In the genomic region with DNA sequence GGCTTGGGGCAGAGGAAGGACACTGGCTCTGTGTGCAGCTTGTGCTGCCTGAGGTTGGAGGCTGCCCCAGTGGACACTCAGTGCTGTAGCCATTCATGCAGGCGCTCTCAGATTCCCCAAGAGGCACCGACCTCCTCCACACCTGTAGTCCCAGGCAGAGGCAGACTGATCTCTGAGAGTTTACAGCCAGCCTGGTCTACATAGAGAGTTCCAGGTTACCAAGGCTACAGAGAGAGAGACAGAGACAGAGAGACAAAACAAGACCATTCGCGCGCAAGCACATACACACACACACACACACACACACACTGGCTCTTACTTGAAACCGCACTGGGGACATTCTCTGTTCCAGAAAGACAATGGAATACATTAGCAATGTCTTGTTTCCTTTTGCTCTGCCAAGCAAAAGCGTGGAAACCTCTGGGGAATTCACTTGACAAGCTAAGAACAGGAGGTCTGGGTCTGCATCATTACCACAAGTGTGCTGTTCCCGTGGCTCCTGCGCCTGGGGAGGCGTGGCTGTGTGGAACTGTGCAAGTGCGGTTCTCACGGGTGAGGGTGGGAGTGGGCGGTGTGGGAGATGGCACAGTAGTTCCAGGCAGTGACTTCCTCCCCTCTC, we compare ENCODE assay signal across 7 mouse cellular contexts. TPM values are rescaled to one million over a fixed set of nuclear protein-coding genes. Genes with fewer than 3 reads are reported as not detected.
DNase-seq lines count a peak whose midpoint lies in the region; ATAC-seq and TF ChIP-seq lines count a peak whose summit lies in the region.

No protein-coding gene starts in this region.

- no peak overlapping the region for H3K27ac ChIP-seq in heart, postnatal 0 days (ENCODE audit: low read depth)

- no peak for TF ChIP-seq EP300 in heart, postnatal 0 days (IDR thresholded peaks at IDR 0.05; ENCODE audit: low read depth)

- no peaks in the 10 kb centered on the region for H3K36me3 ChIP-seq in heart, postnatal 0 days (replicated peaks; ENCODE audit: control insufficient read depth, insufficient read depth, low read length)

- H3K9me3 ChIP-seq in heart, postnatal 0 days (replicated peaks; ENCODE audit: control insufficient read depth, low read length): no peaks in the 10 kb centered on the region

- no peak overlapping the region for H3K9ac ChIP-seq in heart, postnatal 0 days (replicated peaks; ENCODE audit: low read depth, low read length)

- H3K4me1 ChIP-seq in heart, postnatal 0 days (ENCODE audit: control insufficient read depth, insufficient read depth): no peaks in the 10 kb centered on the region

- no peak for TF ChIP-seq CTCF in heart, postnatal 0 days (IDR thresholded peaks at IDR 0.05; ENCODE audit: low read depth)

- H3K27me3 ChIP-seq in heart, postnatal 0 days (ENCODE audit: control insufficient read depth, insufficient read depth, low read length): peaks cover 2% of the 10 kb centered on the region

- 58% methylated on average over 13 of the region's 13 CpGs for WGBS in heart, postnatal 0 days

- peak overlapping the region; percentile 14; the same call in 1 of the 2 replicates for H3K4me2 ChIP-seq in heart, postnatal 0 days (ENCODE audit: low read depth, low read length)

- peak; percentile 56; the same call in 1 of the 2 replicates for ATAC-seq in heart, postnatal 0 days (ENCODE audit: insufficient read depth, low read depth)

- no peak overlapping the region for H3K4me3 ChIP-seq in heart, postnatal 0 days (ENCODE audit: low read depth, low read length)

- DNase-seq in 3134 (ENCODE audit: extremely low read depth, insufficient read length, low spot score): peak; percentile 30
- peak; percentile 39 for DNase-seq in 3T3-L1 (ENCODE audit: low read depth, low spot score)
- peak; percentile 71 for DNase-seq in heart, postnatal 0 days (ENCODE audit: low spot score)
- peak; percentile 17 to 27 for DNase-seq in layer of hippocampus, postnatal 14 days (ENCODE audit: low spot score in 2 of 2)
- DNase-seq in right cerebral cortex, postnatal 36 days (ENCODE audit: low spot score in 2 of 2): peak; percentile 36 to 38
- no peak for DNase-seq in gastrocnemius, adult 18-20 months (ENCODE audit: low spot score)
- DNase-seq in adrenal gland, adult 2 months: no peak

RNA-seq across cellular contexts. Expression of a gene that starts 5.2 kb away (rescaled TPM):
- total RNA-seq in heart, postnatal 0 days (2014; rRNA removed; ENCODE audit: low replicate concordance): 80.4 and 110 TPM in 2 replicates
- polyA plus RNA-seq in heart, postnatal 0 days (2015; fragmentation: Nextera tagmentation; extraction: Ambion mirVana): 81.6 and 84.0 TPM in 2 replicates
- total RNA-seq in layer of hippocampus, postnatal 14 days (2021): 10 to 100 TPM in 1 of 2 experiments, 1 to 10 TPM in 1; 9.0 to 15.0 TPM
- 10 to 100 TPM; 26.9 to 33.9 TPM for total RNA-seq in gastrocnemius, adult 18-20 months (2021)
- 10 to 100 TPM; 40.0 to 48.8 TPM for total RNA-seq in adrenal gland, adult 2 months (2021)
- 60.8 and 83.2 TPM in 2 replicates for polyA plus RNA-seq in adrenal gland, adult 2 months (2012; rRNA removed)

RNA-seq across cellular contexts. Expression of a gene that starts 38.5 kb away (rescaled TPM):
- 116 and 121 TPM in 2 replicates for total RNA-seq in heart, postnatal 0 days (2014; rRNA removed; ENCODE audit: low replicate concordance)
- 24.6 and 26.2 TPM in 2 replicates for polyA plus RNA-seq in heart, postnatal 0 days (2015; fragmentation: Nextera tagmentation; extraction: Ambion mirVana)
- 100 to 1,000 TPM; 128 to 133 TPM for total RNA-seq in layer of hippocampus, postnatal 14 days (2021)
- 10 to 100 TPM; 37.4 to 46.5 TPM for total RNA-seq in gastrocnemius, adult 18-20 months (2021)
- total RNA-seq in adrenal gland, adult 2 months (2021): 100 to 1,000 TPM; 123 to 167 TPM
- 128 and 179 TPM in 2 replicates for polyA plus RNA-seq in adrenal gland, adult 2 months (2012; rRNA removed)

RNA-seq across cellular contexts. Expression of a gene that starts 51.0 kb away (rescaled TPM):
- total RNA-seq in heart, postnatal 0 days (2014; rRNA removed; ENCODE audit: low replicate concordance): 0.38 and 0.54 TPM in 2 replicates
- 0.99 and 1.2 TPM in 2 replicates for polyA plus RNA-seq in heart, postnatal 0 days (2015; fragmentation: Nextera tagmentation; extraction: Ambion mirVana)
- 1 to 10 TPM; 2.3 to 2.4 TPM for total RNA-seq in layer of hippocampus, postnatal 14 days (2021)
- total RNA-seq in gastrocnemius, adult 18-20 months (2021): under 1 TPM; 0.66 to 0.78 TPM
- total RNA-seq in adrenal gland, adult 2 months (2021): 1 to 10 TPM; 3.6 to 3.8 TPM
- polyA plus RNA-seq in adrenal gland, adult 2 months (2012; rRNA removed): 2.2 and 2.9 TPM in 2 replicates

Comparison
In these comparisons a context has a peak if more than half of its experiments do, and no peak if none do; other contexts are left out.
1. DNase-seq: peak in 3134 (single experiment), 3T3-L1 (single experiment), heart, postnatal 0 days (single experiment), layer of hippocampus, postnatal 14 days (2 of 2) and right cerebral cortex, postnatal 36 days (2 of 2); none in gastrocnemius, adult 18-20 months (single experiment) and adrenal gland, adult 2 months (single experiment).